Mouse (Mus musculus): Measurements from ENCODE around the gene Nr4a1. TPM values are rescaled to one million over a fixed set of nuclear protein-coding genes. Genes with fewer than 3 reads are reported as not detected.
A peak's percentile ranks its signal among the peaks of the same experiment; 100 is the strongest.

The Nr4a1 gene
- polyA plus RNA-seq, 2 experiments = 0.19 to 0.42 TPM

- Histone ChIP-seq H3K9ac (replicated peaks) (no peak overlapping the region), H3K4me2 (ENCODE audit: low read depth) (peak overlapping the region; percentile 67), H3K9me3 (ENCODE audit: control insufficient read depth, low read length) (no peaks in the 10 kb centered on the region), H3K27ac (no peak overlapping the region), H3K27me3 (ENCODE audit: control insufficient read depth, insufficient read depth, low read length) (peaks cover 41% of the 10 kb centered on the region), H3K36me3 (replicated peaks; ENCODE audit: control insufficient read depth, insufficient read depth, low read depth) (no peaks in the 10 kb centered on the region), H3K4me3 (ENCODE audit: insufficient read depth in 1 of 2, low read depth in 2 of 2, low read length in 2 of 2) (no peak overlapping the region), H3K4me1 (replicated peaks; ENCODE audit: control insufficient read depth in 2 of 2, insufficient read depth in 2 of 2, low read length in 1 of 2) (no peaks in the 10 kb centered on the region)
- ATAC-seq (ENCODE audit: insufficient read depth) (no peak), DNase-seq (ENCODE audit: low read depth in 3 of 3, low spot score in 3 of 3) (no peak)
- no peak for TF ChIP-seq EP300 (IDR thresholded peaks at IDR 0.05; ENCODE audit: low read depth)
- no peak for TF ChIP-seq CTCF (IDR thresholded peaks at IDR 0.05; ENCODE audit: low read depth)
- 7% methylated on average over 5 of the region's 5 CpGs for WGBS (ENCODE audit: insufficient replicate concordance)
Observed at GRCm38 (mm10) chr15:101223596-101223995, 30.5 kb upstream of the Nr4a1 start.

- DNase-seq (ENCODE audit: low read depth in 3 of 3, low spot score in 3 of 3) (no peak), ATAC-seq (ENCODE audit: insufficient read depth) (peak; percentile 64)
- no peak for TF ChIP-seq EP300 (IDR thresholded peaks at IDR 0.05; ENCODE audit: low read depth)
- TF ChIP-seq CTCF (IDR thresholded peaks at IDR 0.05; ENCODE audit: low read depth) = no peak
- Histone ChIP-seq H3K4me3 (ENCODE audit: insufficient read depth in 1 of 2, low read depth in 2 of 2, low read length in 2 of 2) (peak within 1 kb of the TSS; percentile 53 to 54), H3K4me1 (replicated peaks; ENCODE audit: control insufficient read depth in 2 of 2, insufficient read depth in 2 of 2, low read length in 1 of 2) (no peaks in the 10 kb centered on the region), H3K9ac (replicated peaks) (no peak within 1 kb of the TSS), H3K36me3 (replicated peaks; ENCODE audit: control insufficient read depth, insufficient read depth, low read depth) (no peaks in the 10 kb centered on the region), H3K4me2 (ENCODE audit: low read depth) (peak within 1 kb of the TSS; percentile 67), H3K27ac (no peak within 1 kb of the TSS), H3K9me3 (ENCODE audit: control insufficient read depth, low read length) (no peaks in the 10 kb centered on the region), H3K27me3 (ENCODE audit: control insufficient read depth, insufficient read depth, low read length) (peaks cover 41% of the 10 kb centered on the region)
- WGBS (ENCODE audit: insufficient replicate concordance) = under 1% methylated on average over 63 of the region's 77 CpGs
Observed at GRCm38 (mm10) chr15:101224006-101224906, 29.8 kb upstream of the Nr4a1 start, which contains the start of gene Grasp. TSS of gene Grasp (plus strand) at chr15:101224188.

- Histone ChIP-seq H3K4me3 (ENCODE audit: insufficient read depth in 1 of 2, low read depth in 2 of 2, low read length in 2 of 2) (peak overlapping the region in 1 of 2 experiments; percentile 53; a peak in 3 of 4 replicates), H3K9ac (replicated peaks) (no peak overlapping the region), H3K4me2 (ENCODE audit: low read depth) (peak overlapping the region; percentile 67), H3K36me3 (replicated peaks; ENCODE audit: control insufficient read depth, insufficient read depth, low read depth) (no peaks in the 10 kb centered on the region), H3K4me1 (replicated peaks; ENCODE audit: control insufficient read depth in 2 of 2, insufficient read depth in 2 of 2, low read length in 1 of 2) (no peaks in the 10 kb centered on the region), H3K27ac (no peak overlapping the region), H3K27me3 (ENCODE audit: control insufficient read depth, insufficient read depth, low read length) (peaks cover 41% of the 10 kb centered on the region), H3K9me3 (ENCODE audit: control insufficient read depth, low read length) (no peaks in the 10 kb centered on the region)
- no peak for DNase-seq (ENCODE audit: low read depth in 3 of 3, low spot score in 3 of 3)
- no peak for TF ChIP-seq EP300 (IDR thresholded peaks at IDR 0.05; ENCODE audit: low read depth)
- TF ChIP-seq CTCF (IDR thresholded peaks at IDR 0.05; ENCODE audit: low read depth) = no peak
- ATAC-seq (ENCODE audit: insufficient read depth) = no peak
- 4% methylated on average over 14 of the region's 14 CpGs for WGBS (ENCODE audit: insufficient replicate concordance)
Observed at GRCm38 (mm10) chr15:101224977-101225376, 29.1 kb upstream of the Nr4a1 start.

- ATAC-seq (ENCODE audit: insufficient read depth) (peak; percentile 22; the same call in 1 of the 2 replicates), DNase-seq (ENCODE audit: low read depth in 3 of 3, low spot score in 3 of 3) (no peak)
- H3K27me3 ChIP-seq (ENCODE audit: control insufficient read depth, insufficient read depth, low read length) = peaks cover 30% of the 10 kb centered on the region
- 21% methylated on average over 7 of the region's 7 CpGs for WGBS (ENCODE audit: insufficient replicate concordance)
- no peaks in the 10 kb centered on the region for H3K36me3 ChIP-seq (replicated peaks; ENCODE audit: control insufficient read depth, insufficient read depth, low read depth)
- H3K4me1 ChIP-seq (replicated peaks; ENCODE audit: control insufficient read depth in 2 of 2, insufficient read depth in 2 of 2, low read length in 1 of 2) = no peaks in the 10 kb centered on the region
- H3K27ac ChIP-seq = no peak overlapping the region
- TF ChIP-seq EP300 (IDR thresholded peaks at IDR 0.05; ENCODE audit: low read depth) = no peak
- no peak for TF ChIP-seq CTCF (IDR thresholded peaks at IDR 0.05; ENCODE audit: low read depth)
- H3K9me3 ChIP-seq (ENCODE audit: control insufficient read depth, low read length) = no peaks in the 10 kb centered on the region
- no peak overlapping the region for H3K9ac ChIP-seq (replicated peaks)
- no peak overlapping the region for H3K4me3 ChIP-seq (ENCODE audit: insufficient read depth in 1 of 2, low read depth in 2 of 2, low read length in 2 of 2)
- H3K4me2 ChIP-seq (ENCODE audit: low read depth) = no peak overlapping the region
Observed at GRCm38 (mm10) chr15:101227971-101228370, 26.1 kb upstream of the Nr4a1 start.

GRCm38 (mm10) chr15:101228866-101229590 is 25.0 kb upstream of the Nr4a1 start:
- Histone ChIP-seq H3K9me3 (ENCODE audit: control insufficient read depth, low read length) (no peaks in the 10 kb centered on the region), H3K27me3 (ENCODE audit: control insufficient read depth, insufficient read depth, low read length) (peaks cover 19% of the 10 kb centered on the region), H3K9ac (replicated peaks) (no peak overlapping the region), H3K27ac (no peak overlapping the region), H3K4me3 (ENCODE audit: insufficient read depth in 1 of 2, low read depth in 2 of 2, low read length in 2 of 2) (no peak overlapping the region), H3K36me3 (replicated peaks; ENCODE audit: control insufficient read depth, insufficient read depth, low read depth) (no peaks in the 10 kb centered on the region), H3K4me1 (replicated peaks; ENCODE audit: control insufficient read depth in 2 of 2, insufficient read depth in 2 of 2, low read length in 1 of 2) (no peaks in the 10 kb centered on the region), H3K4me2 (ENCODE audit: low read depth) (no peak overlapping the region)
- 74% methylated on average over 21 of the region's 21 CpGs for WGBS (ENCODE audit: insufficient replicate concordance)
- DNase-seq (ENCODE audit: low read depth in 3 of 3, low spot score in 3 of 3) = no peak
- ATAC-seq (ENCODE audit: insufficient read depth) = no peak
- TF ChIP-seq CTCF (IDR thresholded peaks at IDR 0.05; ENCODE audit: low read depth) = no peak
- no peak for TF ChIP-seq EP300 (IDR thresholded peaks at IDR 0.05; ENCODE audit: low read depth)
